Comparison of ENCODE assay signal across 8 mouse cellular contexts in the genomic region with DNA sequence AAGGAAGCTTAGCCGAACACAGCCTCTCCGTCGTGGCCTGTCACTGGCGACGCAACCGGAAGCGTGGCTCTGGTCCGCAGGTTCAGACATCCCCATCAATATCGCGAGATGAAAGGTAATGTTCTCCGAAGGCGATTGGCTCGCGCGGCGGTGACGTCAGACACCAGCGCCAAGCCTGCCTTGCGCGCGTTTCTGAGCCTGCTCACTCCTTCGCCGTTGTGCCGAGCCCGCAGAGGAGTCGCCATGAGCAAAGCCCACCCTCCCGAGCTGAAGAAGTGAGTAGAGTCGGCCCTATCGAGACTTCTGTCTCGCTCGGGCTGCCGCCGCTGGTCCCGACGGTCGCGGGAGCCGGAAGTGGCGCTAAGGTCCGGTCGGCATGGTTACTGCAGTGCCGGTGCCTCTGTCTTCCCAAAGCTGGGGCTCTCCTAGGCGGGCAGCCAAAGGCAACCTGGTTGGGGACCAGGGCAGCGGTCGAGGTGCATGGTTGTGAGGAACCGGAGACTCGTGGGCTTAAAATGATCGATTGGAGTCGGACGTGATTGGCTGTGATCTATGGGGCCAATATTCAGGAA. TPM values are rescaled to one million over a fixed set of nuclear protein-coding genes. Genes with fewer than 3 reads are reported as not detected.
DNase-seq lines count a peak whose midpoint lies in the region; ATAC-seq and TF ChIP-seq lines count a peak whose summit lies in the region.

No protein-coding gene starts in this region.

- H3K27me3 ChIP-seq in forebrain, embryonic 11.5 days (ENCODE audit: control insufficient read depth, insufficient read depth, low read length) = no peaks in the 10 kb centered on the region
- no peaks in the 10 kb centered on the region for H3K27me3 ChIP-seq in heart, postnatal 0 days (ENCODE audit: control insufficient read depth, insufficient read depth, low read length)
- no peaks in the 10 kb centered on the region for H3K27me3 ChIP-seq in liver, embryonic 16.5 days (ENCODE audit: control insufficient read depth, insufficient read depth, low read depth, low read length)
- H3K27me3 ChIP-seq in neural tube, embryonic 13.5 days = no peaks in the 10 kb centered on the region
- H3K27me3 ChIP-seq in testis, adult 2 months (ENCODE audit: control insufficient read depth, insufficient read depth, low read length) = no peaks in the 10 kb centered on the region

- peak overlapping the region; percentile 88 for H3K4me3 ChIP-seq in forebrain, embryonic 11.5 days (ENCODE audit: low read depth, low read length)
- H3K4me3 ChIP-seq in heart, postnatal 0 days (ENCODE audit: low read depth, low read length) = peak overlapping the region; percentile 65
- peak overlapping the region; percentile 69 for H3K4me3 ChIP-seq in liver, embryonic 16.5 days (ENCODE audit: low read depth, low read length)
- peak overlapping the region; percentile 76 for H3K4me3 ChIP-seq in neural tube, embryonic 13.5 days
- H3K4me3 ChIP-seq in testis, adult 2 months (ENCODE audit: control insufficient read depth, low read depth, low read length) = peak overlapping the region; percentile 98

- H3K36me3 ChIP-seq in forebrain, embryonic 11.5 days (ENCODE audit: control insufficient read depth, insufficient read depth, low read length) = peaks cover under 1% of the 10 kb centered on the region; the same call in 1 of the 2 replicates
- H3K36me3 ChIP-seq in heart, postnatal 0 days (replicated peaks; ENCODE audit: control insufficient read depth, insufficient read depth, low read length) = peaks cover 11% of the 10 kb centered on the region
- H3K36me3 ChIP-seq in liver, embryonic 16.5 days (ENCODE audit: control insufficient read depth, insufficient read depth) = peaks cover 2% of the 10 kb centered on the region
- peaks cover 20% of the 10 kb centered on the region for H3K36me3 ChIP-seq in neural tube, embryonic 13.5 days
- peaks cover 2% of the 10 kb centered on the region; the same call in 1 of the 2 replicates for H3K36me3 ChIP-seq in testis, adult 2 months (ENCODE audit: control insufficient read depth, insufficient read depth, low read length)

- no peaks in the 10 kb centered on the region for H3K9me3 ChIP-seq in forebrain, embryonic 11.5 days (ENCODE audit: control insufficient read depth, low read length)
- no peaks in the 10 kb centered on the region for H3K9me3 ChIP-seq in heart, postnatal 0 days (replicated peaks; ENCODE audit: control insufficient read depth, low read length)
- no peaks in the 10 kb centered on the region for H3K9me3 ChIP-seq in liver, embryonic 16.5 days (replicated peaks; ENCODE audit: control insufficient read depth, low read length)
- H3K9me3 ChIP-seq in neural tube, embryonic 13.5 days = no peaks in the 10 kb centered on the region

- peak overlapping the region; percentile 84 for H3K4me2 ChIP-seq in forebrain, embryonic 11.5 days (ENCODE audit: low read depth, low read length, severe bottlenecking)
- peak overlapping the region; percentile 72 for H3K4me2 ChIP-seq in heart, postnatal 0 days (ENCODE audit: low read depth, low read length)
- H3K4me2 ChIP-seq in liver, embryonic 16.5 days (ENCODE audit: low read depth, low read length) = peak overlapping the region; percentile 84
- H3K4me2 ChIP-seq in neural tube, embryonic 13.5 days = peak overlapping the region; percentile 74

- peak; percentile 97 for ATAC-seq in forebrain, embryonic 11.5 days (replicated peaks; ENCODE audit: low FRiP score)
- ATAC-seq in heart, postnatal 0 days (ENCODE audit: insufficient read depth, low read depth) = peak; percentile 97
- ATAC-seq in liver, embryonic 16.5 days (ENCODE audit: low read depth) = peak; percentile 97
- peak; percentile 97 for ATAC-seq in neural tube, embryonic 13.5 days (ENCODE audit: low read depth)

- peak overlapping the region; percentile 92 for H3K9ac ChIP-seq in forebrain, embryonic 11.5 days (ENCODE audit: low read length)
- H3K9ac ChIP-seq in heart, postnatal 0 days (replicated peaks; ENCODE audit: low read depth, low read length) = peak overlapping the region; percentile 65
- H3K9ac ChIP-seq in liver, embryonic 16.5 days (ENCODE audit: low read depth, low read length) = peak overlapping the region; percentile 74
- H3K9ac ChIP-seq in neural tube, embryonic 13.5 days = peak overlapping the region; percentile 84

- TF ChIP-seq EP300 in heart, postnatal 0 days (IDR thresholded peaks at IDR 0.05; ENCODE audit: low read depth) = no peak

- WGBS in forebrain, embryonic 11.5 days = under 1% methylated on average over 50 of the region's 50 CpGs
- WGBS in heart, postnatal 0 days = under 1% methylated on average over 50 of the region's 50 CpGs
- WGBS in liver, embryonic 16.5 days (ENCODE audit: insufficient replicate concordance) = under 1% methylated on average over 50 of the region's 50 CpGs
- whole genome bisulfite sequencing in neural tube, embryonic 13.5 days = under 1% methylated on average over 50 of the region's 50 CpGs

- H3K27ac ChIP-seq in forebrain, embryonic 11.5 days (ENCODE audit: low read depth, low read length) = peak overlapping the region; percentile 85
- peak overlapping the region; percentile 71 for H3K27ac ChIP-seq in heart, postnatal 0 days (ENCODE audit: low read depth)
- H3K27ac ChIP-seq in liver, embryonic 16.5 days (ENCODE audit: low read length) = peak overlapping the region; percentile 79
- peak overlapping the region; percentile 95 for H3K27ac ChIP-seq in neural tube, embryonic 13.5 days (replicated peaks)
- peak overlapping the region; percentile 92 for H3K27ac ChIP-seq in testis, adult 2 months (ENCODE audit: control insufficient read depth, insufficient read depth, low read depth, low read length)

- peak; percentile 88 to 91 for DNase-seq in CD8-positive naive resting alpha-beta T cell, adult 2 months (ENCODE audit: low read depth in 2 of 2, low spot score in 2 of 2)
- DNase-seq in c-Kit-positive CD71-negative TER-119-negative erythroid progenitor cells, embryonic 14.5 days (ENCODE audit: low read depth) = peak; percentile 93
- peak; percentile 96 for DNase-seq in forebrain, embryonic 11.5 days (ENCODE audit: low spot score)
- DNase-seq in heart, postnatal 0 days (ENCODE audit: low spot score) = peak; percentile 98
- peak; percentile 97 to 98 for DNase-seq in kidney, postnatal 4 days

- TF ChIP-seq CTCF in heart, postnatal 0 days (IDR thresholded peaks at IDR 0.05; ENCODE audit: low read depth) = no peak
- TF ChIP-seq CTCF in testis, adult 2 months (IDR thresholded peaks at IDR 0.05; ENCODE audit: control insufficient read depth, insufficient read depth, insufficient replicate concordance, low read depth, low read length) = no peak

- peak; percentile 98 for TF ChIP-seq POLR2A in testis, adult 2 months (IDR thresholded peaks at IDR 0.05; ENCODE audit: control insufficient read depth, low read depth, low read length)

- peaks cover 12% of the 10 kb centered on the region for H3K4me1 ChIP-seq in forebrain, embryonic 11.5 days (replicated peaks; ENCODE audit: control insufficient read depth, insufficient read depth, low read length)
- peaks cover 21% of the 10 kb centered on the region for H3K4me1 ChIP-seq in heart, postnatal 0 days (ENCODE audit: control insufficient read depth, insufficient read depth)
- H3K4me1 ChIP-seq in liver, embryonic 16.5 days (ENCODE audit: control insufficient read depth, low read depth, low read length) = peaks cover 27% of the 10 kb centered on the region
- peaks cover 32% of the 10 kb centered on the region for H3K4me1 ChIP-seq in neural tube, embryonic 13.5 days (replicated peaks)
- H3K4me1 ChIP-seq in testis, adult 2 months (ENCODE audit: control insufficient read depth, insufficient read depth, low read length) = peaks cover 10% of the 10 kb centered on the region

RNA-seq across cellular contexts. Expression of a gene that starts 0.3 kb away (rescaled TPM):
- polyA plus RNA-seq in forebrain, embryonic 11.5 days (2014; fragmentation: Nextera tagmentation; extraction: Ambion mirVana) = 775 and 792 TPM in 2 replicates
- total RNA-seq in heart, postnatal 0 days (2014; rRNA removed; ENCODE audit: low replicate concordance) = 35.6 and 52.8 TPM in 2 replicates
- polyA plus RNA-seq in heart, postnatal 0 days (2015; fragmentation: Nextera tagmentation; extraction: Ambion mirVana) = 159 and 170 TPM in 2 replicates
- polyA plus RNA-seq in liver, embryonic 16.5 days (2015; fragmentation: Nextera tagmentation; extraction: Ambion mirVana) = 256 and 289 TPM in 2 replicates
- polyA plus RNA-seq in neural tube, embryonic 13.5 days (2015; fragmentation: Nextera tagmentation; extraction: Ambion mirVana) = 397 and 429 TPM in 2 replicates
- 68.3 and 87.3 TPM in 2 replicates for polyA plus RNA-seq in testis, adult 2 months (2012; rRNA removed)

RNA-seq across cellular contexts. Expression of a gene that starts 6.0 kb away (rescaled TPM):
- polyA plus RNA-seq in forebrain, embryonic 11.5 days (2014; fragmentation: Nextera tagmentation; extraction: Ambion mirVana) = 164 and 168 TPM in 2 replicates
- 44.3 and 48.2 TPM in 2 replicates for total RNA-seq in heart, postnatal 0 days (2014; rRNA removed; ENCODE audit: low replicate concordance)
- polyA plus RNA-seq in heart, postnatal 0 days (2015; fragmentation: Nextera tagmentation; extraction: Ambion mirVana) = 75.9 TPM in 2 replicates
- 58.6 and 60.9 TPM in 2 replicates for polyA plus RNA-seq in liver, embryonic 16.5 days (2015; fragmentation: Nextera tagmentation; extraction: Ambion mirVana)
- 113 and 119 TPM in 2 replicates for polyA plus RNA-seq in neural tube, embryonic 13.5 days (2015; fragmentation: Nextera tagmentation; extraction: Ambion mirVana)
- polyA plus RNA-seq in testis, adult 2 months (2012; rRNA removed) = 13.4 and 16.4 TPM in 2 replicates

RNA-seq across cellular contexts. Expression of a gene that starts 25.5 kb away (rescaled TPM):
- polyA plus RNA-seq in forebrain, embryonic 11.5 days (2014; fragmentation: Nextera tagmentation; extraction: Ambion mirVana) = 94.8 and 95.3 TPM in 2 replicates
- total RNA-seq in heart, postnatal 0 days (2014; rRNA removed; ENCODE audit: low replicate concordance) = 44.5 and 55.8 TPM in 2 replicates
- 44.5 and 44.7 TPM in 2 replicates for polyA plus RNA-seq in heart, postnatal 0 days (2015; fragmentation: Nextera tagmentation; extraction: Ambion mirVana)
- 76.6 and 83.2 TPM in 2 replicates for polyA plus RNA-seq in liver, embryonic 16.5 days (2015; fragmentation: Nextera tagmentation; extraction: Ambion mirVana)
- polyA plus RNA-seq in neural tube, embryonic 13.5 days (2015; fragmentation: Nextera tagmentation; extraction: Ambion mirVana) = 107 and 113 TPM in 2 replicates
- 4.8 and 5.0 TPM in 2 replicates for polyA plus RNA-seq in testis, adult 2 months (2012; rRNA removed)

RNA-seq across cellular contexts. Expression of a gene that starts 32.6 kb away (rescaled TPM):
- 271 and 307 TPM in 2 replicates for polyA plus RNA-seq in forebrain, embryonic 11.5 days (2014; fragmentation: Nextera tagmentation; extraction: Ambion mirVana)
- total RNA-seq in heart, postnatal 0 days (2014; rRNA removed; ENCODE audit: low replicate concordance) = 50.5 and 76.7 TPM in 2 replicates
- 67.8 and 72.0 TPM in 2 replicates for polyA plus RNA-seq in heart, postnatal 0 days (2015; fragmentation: Nextera tagmentation; extraction: Ambion mirVana)
- polyA plus RNA-seq in liver, embryonic 16.5 days (2015; fragmentation: Nextera tagmentation; extraction: Ambion mirVana) = 17.5 and 19.5 TPM in 2 replicates
- polyA plus RNA-seq in neural tube, embryonic 13.5 days (2015; fragmentation: Nextera tagmentation; extraction: Ambion mirVana) = 326 and 340 TPM in 2 replicates
- polyA plus RNA-seq in testis, adult 2 months (2012; rRNA removed) = 9.0 and 9.7 TPM in 2 replicates

RNA-seq across cellular contexts. Expression of a gene that starts 55.0 kb away (rescaled TPM):
- 0.37 TPM in 1 of 2 replicates, not detected in the other for polyA plus RNA-seq in forebrain, embryonic 11.5 days (2014; fragmentation: Nextera tagmentation; extraction: Ambion mirVana)
- 0.46 TPM in 1 of 2 replicates, not detected in the other for total RNA-seq in heart, postnatal 0 days (2014; rRNA removed; ENCODE audit: low replicate concordance)
- not detected in 2 replicates for polyA plus RNA-seq in heart, postnatal 0 days (2015; fragmentation: Nextera tagmentation; extraction: Ambion mirVana)
- polyA plus RNA-seq in liver, embryonic 16.5 days (2015; fragmentation: Nextera tagmentation; extraction: Ambion mirVana) = not detected in 2 replicates
- 0.50 and 0.63 TPM in 2 replicates for polyA plus RNA-seq in neural tube, embryonic 13.5 days (2015; fragmentation: Nextera tagmentation; extraction: Ambion mirVana)
- 2.8 and 3.1 TPM in 2 replicates for polyA plus RNA-seq in testis, adult 2 months (2012; rRNA removed)

Comparison
In these comparisons a context has a peak if more than half of its experiments do, and no peak if none do; other contexts are left out.
1. Peak in every context shown above with its lines: DNase-seq, ATAC-seq, H3K4me3 ChIP-seq and H3K27ac ChIP-seq.